Comparison of ENCODE assay signal across 20 mouse cellular contexts in genomic region chr13:52596692-52597091, GRCm38 (mm10). TPM values are rescaled to one million over a fixed set of nuclear protein-coding genes. Genes with fewer than 3 reads are reported as not detected.
A peak's percentile ranks its signal among the peaks of the same experiment; 100 is the strongest.
DNase-seq lines count a peak whose midpoint lies in the region; ATAC-seq and TF ChIP-seq lines count a peak whose summit lies in the region.
"Had no signal": no experiment of that assay in that cellular context is flagged by ENCODE, and none has a peak within 500 bp of the region (broad histone marks: within the 10 kb centered on the region; RNA-seq: fewer than 3 reads in every experiment).

No protein-coding gene starts in this region.

- H3K4me2 ChIP-seq in heart, embryonic 16.5 days (ENCODE audit: low read depth, low read length): no peak overlapping the region
- peak overlapping the region; percentile 63 for H3K4me2 ChIP-seq in liver, postnatal 0 days (ENCODE audit: low read depth, low read length)
- H3K4me2 ChIP-seq: embryonic facial prominence, embryonic 15.5 days; limb, embryonic 12.5 days had no signal

- peaks cover 3% of the 10 kb centered on the region; the same call in 1 of the 2 replicates for H3K9me3 ChIP-seq in heart, embryonic 16.5 days (replicated peaks; ENCODE audit: control insufficient read depth, low read length)
- no peaks in the 10 kb centered on the region; the same call in 1 of the 2 replicates for H3K9me3 ChIP-seq in heart, embryonic 10.5 days
- no peaks in the 10 kb centered on the region for H3K9me3 ChIP-seq in liver, postnatal 0 days (ENCODE audit: low read length)
- H3K9me3 ChIP-seq: embryonic facial prominence, embryonic 15.5 days had no signal

- TF ChIP-seq CTCF in liver, postnatal 0 days (IDR thresholded peaks at IDR 0.05; ENCODE audit: low read depth): no peak

- DNase-seq in heart, embryonic 10.5 days (ENCODE audit: low spot score): no peak
- DNase-seq in thymus, postnatal 4 days: peak; percentile 9
- no peak for DNase-seq in thymus, postnatal 36 days
- peak; percentile 35 for DNase-seq in liver, postnatal 0 days
- no peak for DNase-seq in cerebellum, postnatal 14 days
- no peak for DNase-seq in cerebellum, postnatal 4 days (ENCODE audit: low spot score in 2 of 2)
- DNase-seq: cerebellum, postnatal 25 days; gastrocnemius, postnatal 36 days; heart, postnatal 14 days; kidney, postnatal 14 days; right cerebral cortex, postnatal 25 days had no signal

- peaks cover 2% of the 10 kb centered on the region; the same call in 1 of the 2 replicates for H3K36me3 ChIP-seq in heart, embryonic 16.5 days (ENCODE audit: control insufficient read depth, insufficient read depth)
- H3K36me3 ChIP-seq in heart, embryonic 10.5 days: no peaks in the 10 kb centered on the region; the same call in 1 of the 2 replicates
- 0 out of 2 replicates have a peak, but pooled peaks cover 2% of the 10 kb centered on the region for H3K36me3 ChIP-seq in liver, postnatal 0 days (replicated peaks; ENCODE audit: insufficient read depth, low read length)
- H3K36me3 ChIP-seq: embryonic facial prominence, embryonic 15.5 days; limb, embryonic 12.5 days; midbrain, embryonic 10.5 days had no signal

- 77% methylated on average over 5 of the region's 5 CpGs for WGBS in heart, embryonic 16.5 days
- 71% methylated on average over 5 of the region's 5 CpGs for WGBS in heart, embryonic 10.5 days
- WGBS in liver, postnatal 0 days (ENCODE audit: insufficient replicate concordance): 31% methylated on average over 5 of the region's 5 CpGs

- H3K27ac ChIP-seq in heart, embryonic 16.5 days (ENCODE audit: low read length): no peak overlapping the region
- H3K27ac ChIP-seq in heart, embryonic 10.5 days: no peak overlapping the region
- H3K27ac ChIP-seq in liver, postnatal 0 days (ENCODE audit: low read depth): peak overlapping the region; percentile 44
- H3K27ac ChIP-seq: embryonic facial prominence, embryonic 15.5 days; limb, embryonic 12.5 days; midbrain, embryonic 10.5 days had no signal

- H3K4me1 ChIP-seq in heart, embryonic 16.5 days (ENCODE audit: control insufficient read depth, insufficient read depth, low read length): no peaks in the 10 kb centered on the region
- peaks cover 6% of the 10 kb centered on the region; the same call in 1 of the 2 replicates for H3K4me1 ChIP-seq in heart, embryonic 10.5 days
- 0 out of 2 replicates have a peak, but pooled peaks cover 6% of the 10 kb centered on the region for H3K4me1 ChIP-seq in liver, postnatal 0 days (ENCODE audit: insufficient read depth)
- H3K4me1 ChIP-seq: embryonic facial prominence, embryonic 15.5 days; limb, embryonic 12.5 days had no signal

- no peaks in the 10 kb centered on the region for H3K27me3 ChIP-seq in heart, embryonic 16.5 days (ENCODE audit: control insufficient read depth, insufficient read depth, low read length)
- no peaks in the 10 kb centered on the region for H3K27me3 ChIP-seq in heart, embryonic 10.5 days (ENCODE audit: insufficient read depth, poor library complexity, severe bottlenecking)
- no peaks in the 10 kb centered on the region for H3K27me3 ChIP-seq in liver, postnatal 0 days (ENCODE audit: insufficient read depth, low read length)
- H3K27me3 ChIP-seq: embryonic facial prominence, embryonic 15.5 days; limb, embryonic 12.5 days had no signal

- no peak overlapping the region for H3K9ac ChIP-seq in heart, embryonic 16.5 days (ENCODE audit: low read length)
- no peak overlapping the region for H3K9ac ChIP-seq in liver, postnatal 0 days (replicated peaks)
- H3K9ac ChIP-seq: embryonic facial prominence, embryonic 15.5 days; limb, embryonic 12.5 days had no signal

- peak overlapping the region; percentile 27 for H3K4me3 ChIP-seq in heart, embryonic 16.5 days (ENCODE audit: low read length)
- H3K4me3 ChIP-seq in heart, embryonic 10.5 days: no peak overlapping the region
- peak overlapping the region; percentile 43 for H3K4me3 ChIP-seq in liver, postnatal 0 days (ENCODE audit: low read depth, low read length)
- H3K4me3 ChIP-seq: embryonic facial prominence, embryonic 15.5 days; limb, embryonic 12.5 days; midbrain, embryonic 10.5 days; myocyte had no signal

- no peak for TF ChIP-seq EP300 in liver, postnatal 0 days (IDR thresholded peaks at IDR 0.05; ENCODE audit: low read depth)

- ATAC-seq in heart, embryonic 16.5 days (replicated peaks; ENCODE audit: extremely low read depth, insufficient read depth, low FRiP score): no peak
- no peak for ATAC-seq in liver, postnatal 0 days
- ATAC-seq in erythroid progenitor cell, adult 5-6 weeks (replicated peaks; ENCODE audit: low FRiP score, poor library complexity, severe bottlenecking): no peak
- ATAC-seq: activated CD4-positive, CD25-positive, alpha-beta regulatory T cell, adult 4 months; forebrain, embryonic 16.5 days; inflammation-experienced regulatory T-cells, adult 6 months had no signal

RNA-seq across cellular contexts. Expression of gene Syk, which starts 13.7 kb away (rescaled TPM):
- polyA plus RNA-seq in heart, embryonic 16.5 days (2015; fragmentation: Nextera tagmentation; extraction: Ambion mirVana): 7.9 and 8.7 TPM in 2 replicates
- polyA plus RNA-seq in heart, embryonic 10.5 days (2016; fragmentation: Nextera tagmentation; extraction: Ambion mirVana): 6.7 and 9.7 TPM in 2 replicates
- 6.0 and 6.8 TPM in 2 replicates for polyA plus RNA-seq in liver, postnatal 0 days (2015; fragmentation: Nextera tagmentation; extraction: Ambion mirVana)
- total RNA-seq in erythroid progenitor cell, adult 5-6 weeks (2015; ENCODE audit: low replicate concordance): 31.9 and 33.9 TPM in 2 replicates
- 24.4 and 25.9 TPM in 2 replicates for total RNA-seq in erythroid progenitor cell, adult 5-6 weeks (2017; ENCODE audit: low replicate concordance)

Comparison
In these comparisons a context has a peak if more than half of its experiments do, and no peak if none do; other contexts are left out.
1. DNase-seq: peak in thymus, postnatal 4 days (single experiment) and liver, postnatal 0 days (single experiment); none in heart, embryonic 10.5 days (single experiment), thymus, postnatal 36 days (0 of 2), cerebellum, postnatal 14 days (0 of 2) and cerebellum, postnatal 4 days (0 of 2).